Mouse (Mus musculus) kidney, postnatal 4 days (tissue): ENCODE measurements at regions not wholly inside any gene's neighbourhood (a gene's known extent, or its start where the extent isn't known, plus 50 kb on each side); places are given as distances from the start of the nearest gene placed in this dataset.

Experiments used
- DNase-seq, 2 experiments: peaks; one replicate each; pipeline ENCODE4 v3.0.0; 2021; ENCODE audit warnings: mixed read lengths in 2 of 2

- no peak for DNase-seq
Measured at GRCm38 (mm10) chr2:173418951-173419350, 103.4 kb upstream of the 1700021F07Rik start.

GRCm38 (mm10) chr2:173419972-173420391 lies 102.4 kb upstream of the 1700021F07Rik start:
- DNase-seq = no peak

GRCm38 (mm10) chr2:173420481-173420880 lies 101.9 kb upstream of the 1700021F07Rik start:
- DNase-seq = no peak

- no peak for DNase-seq
Measured at GRCm38 (mm10) chr2:173424875-173425274, 97.5 kb upstream of the 1700021F07Rik start.

GRCm38 (mm10) chr2:173425754-173426153 lies 96.6 kb upstream of the 1700021F07Rik start:
- no peak for DNase-seq

- no peak for DNase-seq
Measured at GRCm38 (mm10) chr2:173426191-173427065, 96.0 kb upstream of the 1700021F07Rik start.

GRCm38 (mm10) chr2:173427888-173428450 lies 94.4 kb upstream of the 1700021F07Rik start:
- peak in 1 of 2 experiments; percentile 33 for DNase-seq

GRCm38 (mm10) chr2:173431841-173432240 lies 90.5 kb upstream of the 1700021F07Rik start:
- DNase-seq = peak in 1 of 2 experiments; percentile 33

- peak; percentile 50 to 65 for DNase-seq
Measured at GRCm38 (mm10) chr2:173432258-173432657, 90.1 kb upstream of the 1700021F07Rik start.

GRCm38 (mm10) chr2:173432886-173433624 lies 89.3 kb upstream of the 1700021F07Rik start:
- no peak for DNase-seq

GRCm38 (mm10) chr2:173436580-173436979 lies 85.8 kb upstream of the 1700021F07Rik start:
- DNase-seq = no peak

- no peak for DNase-seq
Measured at GRCm38 (mm10) chr2:173439031-173439430, 83.4 kb upstream of the 1700021F07Rik start.

- DNase-seq = no peak
Measured at GRCm38 (mm10) chr2:173442056-173442455, 80.3 kb upstream of the 1700021F07Rik start.

- DNase-seq = no peak
Measured at GRCm38 (mm10) chr2:173443262-173443661, 79.1 kb upstream of the 1700021F07Rik start.

- DNase-seq = no peak
Measured at GRCm38 (mm10) chr2:173444386-173444785, 78.0 kb upstream of the 1700021F07Rik start.

GRCm38 (mm10) chr2:173445039-173445438 lies 77.3 kb upstream of the 1700021F07Rik start:
- no peak for DNase-seq

GRCm38 (mm10) chr2:173448546-173449187 lies 73.7 kb upstream of the 1700021F07Rik start:
- DNase-seq = peak in 1 of 2 experiments; percentile 25

GRCm38 (mm10) chr2:173449198-173449597 lies 73.2 kb upstream of the 1700021F07Rik start:
- DNase-seq = peak; percentile 63 to 72

- peak in 1 of 2 experiments; percentile 33 for DNase-seq
Measured at GRCm38 (mm10) chr2:173451993-173452481, 70.3 kb upstream of the 1700021F07Rik start.

GRCm38 (mm10) chr2:173452800-173453199 lies 69.6 kb upstream of the 1700021F07Rik start:
- peak in 1 of 2 experiments; percentile 1 for DNase-seq

GRCm38 (mm10) chr2:173453569-173454405 lies 68.6 kb upstream of the 1700021F07Rik start:
- peak; percentile 50 to 66 for DNase-seq
